ENCODE assay signal across 8 mouse cellular contexts in the genomic region with DNA sequence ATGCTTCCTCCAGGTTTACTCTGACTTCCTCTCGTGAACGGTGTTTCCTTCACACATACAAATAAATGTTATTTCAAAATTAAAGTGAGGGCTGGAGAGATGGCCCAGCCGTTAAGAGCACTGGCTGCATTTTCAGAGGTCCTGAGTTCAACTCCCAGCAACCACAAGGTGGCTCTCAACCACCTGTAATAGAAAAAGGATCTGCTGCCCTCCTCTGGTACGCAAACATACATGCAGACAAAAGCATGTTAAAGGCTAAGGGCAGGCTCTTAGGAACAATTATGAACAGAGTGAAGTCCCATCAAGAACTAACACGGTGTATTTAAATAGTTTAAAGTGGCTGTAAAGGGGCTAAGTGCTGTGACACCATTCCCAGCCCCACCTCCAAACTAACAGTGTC. TPM values are rescaled to one million over a fixed set of nuclear protein-coding genes. Genes with fewer than 3 reads are reported as not detected.
DNase-seq lines count a peak whose midpoint lies in the region; TF ChIP-seq lines count a peak whose summit lies in the region.

No protein-coding gene starts in this region.

- no peaks in the 10 kb centered on the region for H3K4me1 ChIP-seq in MEL (ENCODE audit: control insufficient read depth in 1 of 2, insufficient read depth in 2 of 2, low read length in 2 of 2)

- H3K36me3 ChIP-seq in MEL (ENCODE audit: control insufficient read depth in 1 of 2, insufficient read depth in 2 of 2, low read length in 2 of 2) = peaks cover 0 to 4% of the 10 kb centered on the region in 2 experiments; a peak in 2 of 4 replicates

- H3K4me3 ChIP-seq in MEL (ENCODE audit: control insufficient read depth in 1 of 2, insufficient read depth in 1 of 2, low read depth in 2 of 2, low read length in 2 of 2) = no peak overlapping the region

- peak; percentile 91 for TF ChIP-seq RAD21 in MEL (IDR thresholded peaks at IDR 0.05; ENCODE audit: low read depth, low read length)

- peak; percentile 30 to 49 for DNase-seq in left cerebral cortex, postnatal 14 days (ENCODE audit: low spot score in 2 of 2)
- DNase-seq in left cerebral cortex, postnatal 10 days (ENCODE audit: extremely low spot score in 1 of 2, low spot score in 2 of 2) = no peak
- DNase-seq in MEL (ENCODE audit: low read depth, low spot score) (peak; percentile 77), liver (peak; percentile 53)
- DNase-seq in embryo, embryonic 9.5 days (ENCODE audit: extremely low spot score) = peak; percentile 33
- DNase-seq in retina, embryonic 14.5 days (ENCODE audit: low spot score) = peak; percentile 18
- no peak for DNase-seq in right cerebral cortex, postnatal 25 days
- no peak for DNase-seq in frontal cortex, postnatal 25 days (ENCODE audit: low spot score in 2 of 2)

- H3K79me2 ChIP-seq in MEL (ENCODE audit: control insufficient read depth, insufficient read depth, low read length, poor library complexity) = peaks cover 1% of the 10 kb centered on the region; the same call in 1 of the 2 replicates

- TF ChIP-seq EP300 in MEL (IDR thresholded peaks at IDR 0.05; ENCODE audit: low read depth in 1 of 2, low read length in 2 of 2) = no peak

- H3K9ac ChIP-seq in MEL (ENCODE audit: control insufficient read depth, low read depth, low read length, poor library complexity, severe bottlenecking) = no peak overlapping the region

- TF ChIP-seq CTCF in MEL (IDR thresholded peaks at IDR 0.05 in 2 of 3, conservative IDR thresholded peaks at IDR 0.05 in 1 of 3; ENCODE audit: control insufficient read depth in 1 of 3, insufficient read depth in 1 of 3, low read depth in 2 of 3, low read length in 3 of 3, poor library complexity in 1 of 3, severe bottlenecking in 1 of 3) = peak in 2 of 3 experiments; percentile 75 to 81

- no peaks in the 10 kb centered on the region for H3K27me3 ChIP-seq in MEL (ENCODE audit: control insufficient read depth in 1 of 2, insufficient read depth in 2 of 2, low read length in 2 of 2)

- TF ChIP-seq POLR2A in MEL (IDR thresholded peaks at IDR 0.05; ENCODE audit: control insufficient read depth in 1 of 2, insufficient read depth in 1 of 2, low read depth in 1 of 2, low read length in 2 of 2, poor library complexity in 1 of 2) = no peak

- intact Hi-C loops in left cerebral cortex, postnatal 14 days (cut with DNase I) = loop anchor here (5.0 kb wide), 1 partner anchor 102 kb away; no protein-coding TSS in a partner anchor
- intact Hi-C loops in left cerebral cortex, postnatal 10 days (cut with DNase I) = loop anchor here (5.0 kb wide), 1 partner anchor 117 kb away; no protein-coding TSS in a partner anchor

- no peaks in the 10 kb centered on the region for H3K9me3 ChIP-seq in MEL (replicated peaks; ENCODE audit: insufficient read depth, low read length)

- no peak overlapping the region for H3K27ac ChIP-seq in MEL (ENCODE audit: control insufficient read depth, low read depth, low read length)

TF ChIP-seq in MEL, 35 proteins besides CTCF, POLR2A, EP300 and RAD21:
- TF ChIP-seq ZC3H11A (IDR thresholded peaks at IDR 0.05; ENCODE audit: low read depth, low read length) (peak; percentile 95), POLR2AphosphoS5 (IDR thresholded peaks at IDR 0.05; ENCODE audit: borderline replicate concordance, low read depth, low read length) (no peak), SMC3 (IDR thresholded peaks at IDR 0.05; ENCODE audit: low read depth, low read length) (peak; percentile 95), ZNF384 (IDR thresholded peaks at IDR 0.05; ENCODE audit: low read depth, low read length) (0 out of 2 replicates have a peak, but pooled peaks have one; percentile 31), ELF1 (IDR thresholded peaks at IDR 0.05; ENCODE audit: low read depth, low read length) (no peak)

RNA-seq across cellular contexts. Expression of gene Coq2, which starts 11.1 kb away (rescaled TPM):
- total RNA-seq in left cerebral cortex, postnatal 14 days (2021) = 10 to 100 TPM; 63.3 to 64.4 TPM
- 10 to 100 TPM; 59.7 to 59.9 TPM for total RNA-seq in left cerebral cortex, postnatal 10 days (2021)
- total RNA-seq in MEL (2012; rRNA removed) = 30.9 and 35.4 TPM in 2 replicates
- 10 to 100 TPM in 1 of 2 experiments, not detected in 1; 56.1 TPM for polyA plus RNA-seq in MEL (2012; ENCODE audit: insufficient read depth in 1 of 2, insufficient read length in 2 of 2, low read depth in 1 of 2, low replicate concordance in 2 of 2, missing spikeins in 1 of 2)

RNA-seq across cellular contexts. Expression of gene Hpse, which starts 55.7 kb away (rescaled TPM):
- total RNA-seq in left cerebral cortex, postnatal 14 days (2021) = 1 to 10 TPM; 2.7 to 2.8 TPM
- total RNA-seq in left cerebral cortex, postnatal 10 days (2021) = 1 to 10 TPM; 2.5 to 2.7 TPM
- not detected in 2 replicates for total RNA-seq in MEL (2012; rRNA removed)
- polyA plus RNA-seq in MEL (2012; ENCODE audit: insufficient read depth in 1 of 2, insufficient read length in 2 of 2, low read depth in 1 of 2, low replicate concordance in 2 of 2, missing spikeins in 1 of 2) = under 1 TPM in 1 of 2 experiments, not detected in 1; 0.03 TPM

Comparison
In these comparisons a context has a peak if more than half of its experiments do, and no peak if none do; other contexts are left out.
1. DNase-seq: peak in left cerebral cortex, postnatal 14 days (2 of 2), MEL (single experiment), embryo, embryonic 9.5 days (single experiment), liver (single experiment) and retina, embryonic 14.5 days (single experiment); none in left cerebral cortex, postnatal 10 days (0 of 2), right cerebral cortex, postnatal 25 days (single experiment) and frontal cortex, postnatal 25 days (0 of 2).